Mouse (Mus musculus): ENCODE results near the gene Ube2v1. TPM values are rescaled to one million over a fixed set of nuclear protein-coding genes. Genes with fewer than 3 reads are reported as not detected.

Gene Ube2v1
- 60.9 and 84.5 TPM in 2 replicates for total RNA-seq (2017)

- ATAC-seq (replicated peaks; ENCODE audit: low read depth, poor library complexity, severe bottlenecking) = peak; percentile 64
These were observed at the start of gene Ube2v1 for GRCm38 (mm10) chr2:167631591-167632448. Ube2v1 (minus strand) TSS chr2:167632095.

DNA sequence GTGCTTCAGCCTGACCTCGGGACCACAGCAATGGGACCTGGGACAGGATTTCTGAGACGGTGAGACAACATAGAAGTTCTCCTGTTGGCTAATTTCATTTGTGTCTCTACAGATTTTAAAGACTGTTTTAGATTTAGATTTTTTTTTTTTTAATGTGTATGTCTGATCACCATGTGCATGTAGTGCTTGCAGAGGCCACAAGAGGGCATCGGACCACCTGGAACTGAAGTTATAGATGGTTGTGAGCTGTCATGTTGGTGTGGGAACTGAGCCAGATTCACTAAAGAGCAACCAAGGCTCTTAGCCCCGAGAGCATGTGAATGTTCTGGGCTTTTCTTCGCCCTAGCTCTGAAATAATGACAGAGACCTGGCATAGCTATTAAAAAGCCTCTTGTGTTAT lies 48.8 kb upstream of the Ube2v1 start:
- peak; percentile 37; the same call in 1 of the 2 replicates for ATAC-seq (replicated peaks; ENCODE audit: low read depth, poor library complexity, severe bottlenecking)

- ATAC-seq (replicated peaks; ENCODE audit: low read depth, poor library complexity, severe bottlenecking) = peak; percentile 78
These were observed 48.1 kb upstream of the Ube2v1 start for GRCm38 (mm10) chr2:167679902-167680430.

DNA sequence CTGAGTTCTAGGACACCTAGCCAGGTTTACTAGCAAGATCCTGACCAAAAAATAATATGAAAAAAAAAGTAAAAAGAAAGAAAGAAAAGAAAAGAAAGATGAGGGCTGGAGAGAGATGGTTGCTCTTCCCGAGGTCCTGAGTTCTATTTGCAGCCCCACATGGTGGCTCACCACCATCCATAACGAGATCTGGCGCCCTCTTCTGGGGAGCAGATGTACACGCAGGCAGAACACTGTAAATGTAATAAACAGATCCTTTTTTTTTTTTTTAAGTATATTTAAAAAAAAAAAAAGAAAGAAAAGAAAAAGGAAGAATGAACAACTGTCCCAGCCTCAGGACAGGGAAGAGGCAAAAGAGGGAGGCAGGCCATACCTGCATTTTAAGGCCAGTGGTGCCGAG lies 46.7 kb upstream of the Ube2v1 start:
- ATAC-seq (replicated peaks; ENCODE audit: low read depth, poor library complexity, severe bottlenecking) = no peak

DNA sequence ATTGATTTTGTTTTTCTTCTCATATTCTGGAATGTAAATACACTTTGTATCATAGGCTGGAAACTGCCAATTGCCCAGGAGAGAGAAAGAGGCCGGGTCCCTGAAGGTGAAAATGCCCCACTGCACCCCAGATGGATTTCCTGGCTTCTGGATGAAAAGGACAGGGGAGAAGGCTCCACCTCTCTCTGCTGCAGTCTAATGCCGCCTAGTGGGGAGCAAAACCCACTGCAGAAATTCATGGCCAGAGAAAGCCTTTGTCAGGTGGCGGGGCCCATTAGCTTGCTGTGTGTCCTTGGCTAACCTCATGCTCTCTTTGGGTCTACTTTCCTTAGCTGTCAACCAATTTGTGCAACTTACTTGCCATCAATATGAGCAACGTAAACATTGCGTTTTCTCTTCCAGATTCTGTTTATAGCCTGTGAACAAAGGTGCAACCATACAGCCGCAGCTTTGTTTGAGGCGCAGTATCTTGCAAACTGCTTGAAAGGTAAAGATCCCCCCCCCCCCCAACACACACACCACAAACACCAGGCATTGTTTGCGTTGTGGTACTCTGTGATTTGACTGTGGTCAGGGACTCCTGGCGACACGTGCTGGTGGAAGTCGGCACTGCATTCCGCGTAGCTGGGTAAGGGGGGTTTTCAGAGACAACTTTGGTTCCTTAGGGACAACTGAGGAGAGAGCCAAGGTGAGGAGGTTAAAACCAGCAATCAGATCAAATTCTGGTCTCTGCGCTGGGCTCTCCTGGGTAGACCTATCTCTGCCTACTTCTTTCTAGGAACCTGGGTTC lies 43.4 kb upstream of the Ube2v1 start:
- ATAC-seq (replicated peaks; ENCODE audit: low read depth, poor library complexity, severe bottlenecking) = peak; percentile 62

DNA sequence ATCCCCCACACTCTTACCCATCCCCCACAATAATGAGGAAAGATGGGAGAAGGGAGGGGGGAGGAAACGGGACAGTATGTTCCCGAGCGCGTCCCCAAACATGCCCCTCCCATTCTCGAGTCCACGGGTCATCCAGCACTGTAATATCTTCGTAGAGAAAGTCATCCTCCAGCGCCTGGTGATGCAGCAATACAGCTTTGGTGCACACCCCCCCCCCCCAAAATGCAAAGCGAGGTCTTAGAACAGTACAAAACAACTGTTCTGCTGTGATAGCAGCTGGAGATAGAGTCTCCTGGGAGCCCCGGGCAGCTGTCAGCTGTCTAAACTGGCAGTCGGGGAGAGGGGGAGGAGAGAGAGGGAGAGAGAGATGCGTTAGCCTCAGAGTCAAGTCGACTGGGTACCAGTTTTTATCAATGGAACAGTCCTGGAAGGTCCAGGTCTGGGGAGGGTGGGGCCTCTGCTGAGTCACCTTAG lies 40.4 kb upstream of the Ube2v1 start:
- ATAC-seq (replicated peaks; ENCODE audit: low read depth, poor library complexity, severe bottlenecking) = peak; percentile 64

DNA sequence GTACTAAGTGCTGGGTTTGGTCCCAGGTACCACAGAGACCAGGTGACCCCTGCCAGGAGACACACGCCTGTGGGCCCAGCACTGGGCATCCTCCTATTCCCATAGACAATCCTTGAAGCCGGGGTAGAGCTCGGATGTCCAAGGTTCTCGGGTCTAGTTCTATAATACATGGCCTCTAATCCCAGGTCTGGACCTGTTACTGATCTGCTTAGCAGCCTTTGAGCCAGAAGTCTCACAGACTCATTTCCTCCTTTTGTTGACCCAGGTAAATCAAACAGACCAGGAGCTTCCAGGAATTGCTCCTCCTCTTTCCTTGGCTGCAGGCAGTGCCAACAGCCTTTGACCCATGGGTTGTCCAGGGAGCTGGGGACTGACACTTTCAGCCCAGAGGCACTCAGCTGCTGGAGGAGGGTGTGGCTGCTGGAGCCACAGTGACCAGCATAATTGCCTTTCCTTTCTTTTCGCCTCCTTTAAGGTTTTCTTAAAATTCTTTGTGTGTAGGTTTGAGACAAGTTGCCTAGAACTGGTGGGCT lies 39.3 kb upstream of the Ube2v1 start:
- ATAC-seq (replicated peaks; ENCODE audit: low read depth, poor library complexity, severe bottlenecking) = no peak

DNA sequence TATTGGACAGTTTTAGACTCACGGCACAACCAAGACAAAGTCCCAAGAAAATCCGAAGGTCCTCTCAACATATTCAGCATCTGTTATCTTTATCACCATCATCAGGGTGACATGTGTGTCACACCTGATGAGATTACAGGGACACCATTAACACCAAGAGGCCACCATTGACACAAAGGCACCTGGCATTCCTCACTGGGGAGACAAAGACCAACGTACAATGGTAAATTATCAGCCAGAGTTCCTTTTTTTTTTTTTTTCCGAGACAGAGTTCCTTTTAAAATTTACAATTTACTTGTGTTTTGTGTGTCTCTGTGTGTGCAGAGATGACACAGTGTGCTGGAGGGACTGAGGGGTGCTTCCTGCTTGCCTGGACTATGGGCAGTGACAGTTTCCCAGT lies 37.5 kb upstream of the Ube2v1 start:
- no peak for ATAC-seq (replicated peaks; ENCODE audit: low read depth, poor library complexity, severe bottlenecking)

DNA sequence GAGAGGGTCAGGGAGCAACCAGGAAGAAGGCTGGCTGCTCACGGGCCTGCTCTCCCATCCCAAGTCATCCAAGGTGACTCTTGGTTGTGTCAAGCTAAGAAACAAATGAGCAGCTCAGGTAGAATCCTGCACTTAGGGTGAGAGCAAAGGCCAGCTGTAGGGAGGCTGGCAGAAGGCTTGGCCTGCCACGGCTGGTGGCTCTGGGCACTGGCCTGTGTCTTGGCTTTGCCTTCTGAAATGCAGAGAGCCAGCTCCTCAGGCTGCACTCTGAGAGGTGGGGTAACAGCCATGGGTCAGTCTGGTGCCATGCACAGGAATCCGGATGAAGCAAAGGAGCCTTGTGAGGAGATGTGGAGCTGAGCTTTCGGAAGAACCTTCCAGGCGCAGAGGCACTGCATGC lies 36.5 kb upstream of the Ube2v1 start:
- ATAC-seq (replicated peaks; ENCODE audit: low read depth, poor library complexity, severe bottlenecking) = no peak

DNA sequence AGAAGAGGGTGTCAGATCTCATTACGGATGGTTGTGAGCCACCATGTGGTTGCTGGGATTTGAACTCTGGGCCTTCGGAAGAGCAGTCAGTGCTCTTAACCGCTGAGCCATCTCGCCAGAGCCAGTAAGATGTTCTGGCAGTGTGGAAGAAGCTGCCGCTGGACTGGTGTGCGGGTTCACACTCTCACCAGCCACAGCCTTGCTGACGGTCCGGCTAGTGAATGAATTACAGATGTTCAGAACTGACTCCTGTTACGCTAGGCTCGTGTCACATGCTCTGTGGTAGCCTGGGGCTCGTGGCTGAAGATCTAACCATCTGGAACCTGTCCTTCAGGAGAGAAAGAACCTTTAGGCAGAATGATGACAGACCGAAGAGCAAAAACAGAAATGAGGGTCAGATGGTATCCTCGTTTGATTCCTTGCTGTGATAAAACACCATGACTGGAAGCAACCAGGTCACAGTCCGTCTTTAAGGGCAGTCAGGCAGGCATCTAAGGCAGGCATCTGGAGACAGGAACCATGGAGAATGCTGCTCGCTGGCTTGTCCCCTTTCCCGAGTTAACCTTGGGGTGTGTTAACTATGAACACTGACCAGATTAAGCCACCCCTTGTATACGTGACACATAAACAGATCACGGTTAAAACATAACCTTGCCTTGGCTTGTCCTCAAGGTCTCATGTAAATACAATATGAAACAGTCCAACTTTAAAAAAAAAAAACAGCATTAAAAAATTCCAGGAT lies 34.2 kb upstream of the Ube2v1 start:
- ATAC-seq (replicated peaks; ENCODE audit: low read depth, poor library complexity, severe bottlenecking) = no peak

DNA sequence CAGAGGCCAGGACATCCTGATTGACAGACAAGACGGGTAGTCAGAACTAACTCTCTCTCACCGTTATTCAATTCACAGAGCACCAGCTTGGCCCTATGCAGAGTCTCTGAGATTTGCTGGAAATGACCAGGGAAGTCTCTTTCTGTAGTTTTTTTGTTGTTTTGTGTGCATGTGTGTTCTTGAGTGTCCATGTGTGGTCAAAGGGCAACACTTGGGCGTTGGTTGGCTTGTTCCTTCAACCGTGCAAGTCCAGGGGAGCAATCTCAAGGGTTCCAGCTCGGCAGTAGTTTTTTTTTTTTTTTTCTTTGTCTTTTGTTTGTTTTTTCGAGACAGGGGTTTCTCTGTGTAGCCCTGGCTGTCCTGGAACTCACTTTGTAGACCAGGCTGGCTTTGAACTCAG lies 30.8 kb upstream of the Ube2v1 start:
- ATAC-seq (replicated peaks; ENCODE audit: low read depth, poor library complexity, severe bottlenecking) = no peak

- ATAC-seq (replicated peaks; ENCODE audit: low read depth, poor library complexity, severe bottlenecking) = peak; percentile 77
These were observed 29.6 kb upstream of the Ube2v1 start, which contains the start of gene Gm20431 for GRCm38 (mm10) chr2:167661270-167662203. Gm20431 (minus strand) TSS chr2:167661496.

DNA sequence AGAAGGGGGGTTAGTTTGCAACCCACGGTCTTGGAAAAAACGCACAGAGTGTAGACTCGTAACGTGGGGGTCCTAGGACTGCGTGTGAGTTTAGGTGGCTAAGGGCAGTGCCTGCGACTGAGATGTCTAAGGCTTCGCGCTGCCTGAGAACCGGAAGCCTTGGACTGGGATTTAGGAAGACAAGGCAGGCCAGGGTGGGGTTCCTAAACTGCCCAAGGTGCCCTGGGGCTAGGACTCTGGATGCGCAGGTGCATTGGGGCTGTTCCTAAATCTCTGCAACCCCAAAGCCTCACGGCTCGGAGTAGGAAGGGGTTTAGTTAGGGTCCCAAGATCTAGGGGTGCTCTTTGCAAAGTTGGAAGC lies 28.7 kb upstream of the Ube2v1 start:
- ATAC-seq (replicated peaks; ENCODE audit: low read depth, poor library complexity, severe bottlenecking) = no peak

DNA sequence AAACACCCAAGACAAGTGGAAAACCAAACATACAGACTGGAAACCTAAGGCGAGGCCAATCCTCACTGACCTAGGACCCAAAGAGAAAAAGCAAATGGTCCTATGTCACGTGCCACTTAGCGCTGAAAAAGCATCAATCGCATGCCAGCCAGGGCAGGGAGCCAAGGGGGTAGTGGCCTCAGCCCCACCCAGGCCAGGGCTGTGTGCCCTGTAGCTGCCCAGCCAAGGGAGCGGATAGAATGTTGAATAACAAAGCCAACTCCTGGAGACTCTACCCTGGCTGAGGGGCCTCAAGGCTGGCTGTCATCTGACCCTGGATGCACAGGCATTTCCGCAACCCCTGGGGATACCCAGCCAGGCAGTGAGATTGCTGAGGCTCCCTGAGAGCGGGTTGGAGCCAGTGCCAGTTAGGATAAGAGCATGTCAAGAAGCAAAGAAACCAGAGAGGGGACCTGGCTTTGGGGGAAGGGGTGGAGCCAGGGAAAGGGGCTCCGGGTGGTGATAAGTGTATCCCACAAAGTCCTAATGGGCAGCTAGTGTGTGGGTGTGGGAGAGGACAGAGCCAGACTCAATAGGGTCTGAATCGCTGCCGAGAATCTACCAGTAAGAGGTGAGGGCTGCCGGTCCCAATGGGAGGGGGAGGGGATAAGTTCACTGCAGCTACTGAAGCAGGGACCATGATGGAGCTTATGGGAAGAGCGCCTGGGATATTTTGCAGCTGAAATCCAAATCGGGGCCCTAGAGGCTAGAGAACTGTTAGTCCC lies 28.1 kb upstream of the Ube2v1 start:
- ATAC-seq (replicated peaks; ENCODE audit: low read depth, poor library complexity, severe bottlenecking) = no peak

DNA sequence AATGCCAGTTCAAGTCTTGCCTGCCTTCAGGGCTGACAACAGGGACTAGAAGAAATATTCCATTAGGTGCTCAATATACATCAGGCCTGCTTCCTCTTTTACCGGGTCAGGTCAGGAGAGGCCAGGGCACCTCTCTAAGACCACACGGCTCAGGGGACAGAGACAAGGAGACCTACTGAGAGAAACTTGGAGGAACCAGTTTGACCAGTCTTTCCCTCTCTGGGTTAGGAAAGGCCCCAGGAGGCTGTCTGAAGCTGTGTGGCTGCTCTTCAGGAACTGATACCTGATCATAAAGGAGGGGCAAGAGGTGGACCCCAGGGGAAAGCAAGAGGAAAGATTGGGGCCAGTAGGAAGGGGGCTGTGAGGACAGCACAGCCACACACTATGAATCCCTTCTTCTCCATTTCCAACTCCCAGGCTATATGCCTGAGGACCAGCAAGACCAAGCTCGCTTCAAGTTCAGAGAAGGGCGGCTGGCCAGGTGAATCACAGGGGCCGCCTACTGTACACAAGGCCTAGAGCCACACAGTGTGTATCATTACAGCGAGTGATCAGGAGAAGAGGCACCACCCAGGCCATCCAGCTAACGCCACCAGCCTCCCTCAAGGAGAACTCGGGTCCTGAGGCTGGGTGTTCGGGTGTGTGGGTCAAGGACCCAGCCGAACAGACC lies 27.4 kb upstream of the Ube2v1 start:
- no peak for ATAC-seq (replicated peaks; ENCODE audit: low read depth, poor library complexity, severe bottlenecking)

- no peak for ATAC-seq (replicated peaks; ENCODE audit: low read depth, poor library complexity, severe bottlenecking)
These were observed 26.8 kb upstream of the Ube2v1 start for GRCm38 (mm10) chr2:167658712-167659111.

DNA sequence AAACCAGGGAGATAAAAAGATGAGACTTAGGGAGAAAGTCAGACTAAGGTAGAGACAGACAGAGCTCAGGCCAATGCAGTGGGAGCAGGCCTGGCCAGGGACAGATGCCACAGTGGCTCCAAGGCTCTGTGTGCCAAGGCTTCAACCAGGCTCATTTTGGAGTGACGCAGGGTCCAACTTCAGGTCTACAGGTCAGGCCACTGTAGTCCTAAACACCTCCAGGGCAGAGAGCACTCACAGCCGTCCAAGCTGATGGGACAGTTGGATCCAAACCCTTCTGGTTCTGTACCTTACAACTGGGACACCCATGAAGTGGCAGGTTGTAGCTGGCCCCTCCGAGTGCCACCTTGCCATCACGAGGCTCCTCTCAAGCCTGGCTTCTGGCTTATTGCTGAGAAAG lies 26.1 kb upstream of the Ube2v1 start:
- ATAC-seq (replicated peaks; ENCODE audit: low read depth, poor library complexity, severe bottlenecking) = no peak
